Mouse (Mus musculus): ENCODE results near the gene Ifrd2. TPM values are rescaled to one million over a fixed set of nuclear protein-coding genes. Genes with fewer than 3 reads are reported as not detected.

The Ifrd2 gene
- polyA plus RNA-seq, 1 experiment from 2014 or later: 14.4 TPM

GRCm38 (mm10) chr9:107577871-107578270, 9.6 kb upstream of the Ifrd2 start:
- ATAC-seq (ENCODE audit: low FRiP score): no peak
- Histone ChIP-seq H3K4me3 (replicated peaks) (no peak overlapping the region), H3K4me1 (peaks cover 47% of the 10 kb centered on the region), H3K9me3 (replicated peaks) (no peaks in the 10 kb centered on the region), H3K27ac (replicated peaks) (no peak overlapping the region), H3K36me3 (peaks cover 15% of the 10 kb centered on the region), H3K9ac (replicated peaks) (no peak overlapping the region), H3K27me3 (replicated peaks) (no peaks in the 10 kb centered on the region), H3K4me2 (no peak overlapping the region)
- 96% methylated on average over 10 of the region's 10 CpGs for WGBS

GRCm38 (mm10) chr9:107578587-107578986, 8.9 kb upstream of the Ifrd2 start, which contains the start of gene Naa80:
TSS of gene Naa80 (plus strand) at chr9:107578887.
- peaks cover 10% of the 10 kb centered on the region; the same call in 1 of the 2 replicates for H3K36me3 ChIP-seq
- no peak within 1 kb of the TSS for H3K27ac ChIP-seq (replicated peaks)
- no peak for ATAC-seq (ENCODE audit: low FRiP score)
- no peak within 1 kb of the TSS for H3K4me3 ChIP-seq (replicated peaks)
- H3K9ac ChIP-seq (replicated peaks): peak within 1 kb of the TSS; percentile 14; the same call in 1 of the 2 replicates
- WGBS: 77% methylated on average over 3 of the region's 3 CpGs
- peak within 1 kb of the TSS; percentile 94 for H3K4me2 ChIP-seq
- H3K4me1 ChIP-seq: peaks cover 47% of the 10 kb centered on the region
- no peaks in the 10 kb centered on the region for H3K27me3 ChIP-seq (replicated peaks)
- no peaks in the 10 kb centered on the region for H3K9me3 ChIP-seq (replicated peaks)

- Histone ChIP-seq H3K9me3 (replicated peaks) (no peaks in the 10 kb centered on the region), H3K36me3 (peaks cover 6% of the 10 kb centered on the region; the same call in 1 of the 2 replicates), H3K4me1 (peaks cover 47% of the 10 kb centered on the region), H3K9ac (replicated peaks) (0 out of 2 replicates have a peak overlapping the region, but pooled peaks have one; percentile 14), H3K27ac (replicated peaks) (no peak overlapping the region), H3K4me2 (peak overlapping the region; percentile 94), H3K4me3 (replicated peaks) (no peak overlapping the region), H3K27me3 (replicated peaks) (no peaks in the 10 kb centered on the region)
- WGBS: 86% methylated on average over 14 of the region's 14 CpGs
- ATAC-seq (ENCODE audit: low FRiP score): no peak
Measured at GRCm38 (mm10) chr9:107579023-107579900, 8.2 kb upstream of the Ifrd2 start.

- Histone ChIP-seq H3K4me3 (replicated peaks) (peak within 1 kb of the TSS; percentile 58), H3K27me3 (replicated peaks) (no peaks in the 10 kb centered on the region), H3K9ac (replicated peaks) (peak within 1 kb of the TSS; percentile 73), H3K36me3 (no peaks in the 10 kb centered on the region), H3K4me2 (peak within 1 kb of the TSS; percentile 94), H3K9me3 (replicated peaks) (no peaks in the 10 kb centered on the region), H3K27ac (replicated peaks) (peak within 1 kb of the TSS; percentile 85), H3K4me1 (peaks cover 47% of the 10 kb centered on the region)
- WGBS: under 1% methylated on average over 32 of the region's 32 CpGs
- peak; percentile 74 for ATAC-seq (ENCODE audit: low FRiP score)
Measured at GRCm38 (mm10) chr9:107580501-107581317, 6.7 kb upstream of the Ifrd2 start, which contains the start of gene Hyal3. TSS of gene Hyal3 (plus strand) at chr9:107580818.

DNA sequence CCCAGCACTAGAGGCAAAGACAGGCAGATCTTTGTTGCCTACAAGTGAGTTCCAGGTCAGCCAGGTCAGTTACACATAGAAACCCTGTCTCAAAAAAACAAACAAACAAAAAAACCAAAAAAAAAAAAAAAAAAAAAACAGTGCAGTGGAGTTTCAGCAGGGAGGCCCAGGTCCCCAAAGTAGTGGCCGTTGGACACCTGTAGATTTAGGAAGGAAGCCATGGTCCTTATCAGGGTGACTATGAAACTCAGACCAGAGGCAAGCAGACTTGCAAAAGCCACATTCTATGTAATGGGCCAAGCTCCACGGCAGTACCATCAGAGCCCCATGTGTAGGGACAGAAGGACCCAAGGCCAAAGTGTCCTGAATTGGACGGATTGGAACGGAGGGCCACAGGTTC, 5.9 kb upstream of the Ifrd2 start:
- H3K27ac ChIP-seq (replicated peaks): no peak overlapping the region
- H3K4me3 ChIP-seq (replicated peaks): peak overlapping the region; percentile 58
- no peaks in the 10 kb centered on the region for H3K9me3 ChIP-seq (replicated peaks)
- no peaks in the 10 kb centered on the region for H3K36me3 ChIP-seq
- no peaks in the 10 kb centered on the region for H3K27me3 ChIP-seq (replicated peaks)
- no peak overlapping the region for H3K9ac ChIP-seq (replicated peaks)
- no peak for ATAC-seq (ENCODE audit: low FRiP score)
- WGBS: 89% methylated on average over 4 of the region's 4 CpGs
- H3K4me1 ChIP-seq: peaks cover 47% of the 10 kb centered on the region
- peak overlapping the region; percentile 94 for H3K4me2 ChIP-seq

DNA sequence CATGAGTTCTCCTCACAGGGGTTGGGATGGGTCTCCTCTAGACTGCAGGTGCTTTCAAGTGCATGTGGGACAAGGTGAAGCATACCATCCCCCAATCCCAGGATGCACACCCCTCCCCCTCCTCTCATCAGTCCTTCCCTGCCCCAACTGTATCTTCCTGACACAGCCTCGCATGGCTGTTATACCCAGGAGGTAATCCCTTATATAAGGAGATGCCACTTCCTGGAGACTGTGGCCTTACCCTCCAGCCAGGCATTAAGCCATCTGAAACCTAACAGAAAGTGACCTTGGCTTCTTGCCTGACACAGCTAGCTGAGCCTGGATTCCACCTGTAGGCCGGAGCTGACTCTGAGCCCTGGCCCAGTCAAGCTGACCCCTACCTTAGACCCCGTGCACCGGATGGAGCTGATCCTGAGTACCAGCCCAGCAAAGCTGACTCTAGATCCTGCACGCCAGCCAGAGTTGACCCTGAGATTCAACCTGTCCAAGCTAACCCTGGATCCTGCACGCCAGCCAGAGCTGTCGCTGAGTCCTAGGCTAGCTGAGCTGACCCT, 4.9 kb upstream of the Ifrd2 start:
- WGBS: 95% methylated on average over 7 of the region's 7 CpGs

DNA sequence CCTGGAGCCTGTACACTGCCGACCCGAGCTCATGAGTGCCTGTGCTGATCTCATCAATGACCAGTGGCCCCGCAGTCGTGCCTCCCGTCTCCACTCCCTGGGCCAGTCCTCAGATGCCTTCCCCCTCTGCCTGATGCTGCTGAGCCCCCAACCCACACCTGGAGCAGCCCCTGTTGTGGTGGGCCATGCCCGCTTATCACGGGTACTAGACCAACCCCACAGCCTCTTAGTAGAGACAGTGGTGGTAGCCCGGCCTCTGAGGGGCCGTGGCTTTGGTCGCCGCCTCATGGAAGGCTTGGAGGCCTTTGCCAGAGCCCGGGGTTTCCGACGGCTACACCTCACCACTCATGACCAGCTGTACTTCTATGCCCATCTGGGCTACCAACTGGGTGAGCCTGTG, 4.3 kb upstream of the Ifrd2 start:
- Histone ChIP-seq H3K36me3 (no peaks in the 10 kb centered on the region), H3K27me3 (replicated peaks) (no peaks in the 10 kb centered on the region), H3K4me2 (no peak overlapping the region), H3K27ac (replicated peaks) (no peak overlapping the region), H3K4me3 (replicated peaks) (no peak overlapping the region), H3K9me3 (replicated peaks) (no peaks in the 10 kb centered on the region), H3K9ac (replicated peaks) (no peak overlapping the region), H3K4me1 (peaks cover 42% of the 10 kb centered on the region)
- no peak for ATAC-seq (ENCODE audit: low FRiP score)
- 90% methylated on average over 13 of the region's 14 CpGs for WGBS

More for the DNA sequence above, 4.9 kb upstream of the Ifrd2 start:
- ATAC-seq (ENCODE audit: low FRiP score): no peak
- no peaks in the 10 kb centered on the region for H3K9me3 ChIP-seq (replicated peaks)
- H3K36me3 ChIP-seq: no peaks in the 10 kb centered on the region
- peaks cover 42% of the 10 kb centered on the region for H3K4me1 ChIP-seq
- H3K9ac ChIP-seq (replicated peaks): no peak overlapping the region
- H3K4me2 ChIP-seq: no peak overlapping the region
- no peaks in the 10 kb centered on the region for H3K27me3 ChIP-seq (replicated peaks)
- no peak overlapping the region for H3K4me3 ChIP-seq (replicated peaks)
- H3K27ac ChIP-seq (replicated peaks): no peak overlapping the region

DNA sequence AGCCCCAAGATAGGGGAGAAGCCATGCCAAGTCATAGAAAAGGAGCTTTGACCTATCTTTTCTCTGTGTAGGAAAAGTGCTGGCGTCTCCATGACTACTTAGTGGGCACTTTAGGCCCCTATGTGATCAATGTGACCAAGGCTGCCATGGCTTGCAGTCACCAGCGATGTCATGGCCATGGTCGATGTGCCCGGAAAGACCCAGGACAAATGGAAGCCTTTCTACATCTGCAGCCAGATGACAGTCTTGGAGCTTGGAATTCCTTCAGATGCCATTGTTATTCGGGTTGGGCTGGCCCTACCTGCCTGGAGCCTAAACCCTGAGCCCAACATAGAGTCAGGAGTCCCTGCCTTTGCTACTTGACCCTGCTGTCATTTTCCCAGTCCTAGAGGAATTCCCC, 938 bp upstream of the Ifrd2 start:
- no peak overlapping the region for H3K4me3 ChIP-seq (replicated peaks)
- H3K9me3 ChIP-seq (replicated peaks): no peaks in the 10 kb centered on the region
- peaks cover 13% of the 10 kb centered on the region for H3K36me3 ChIP-seq
- ATAC-seq (ENCODE audit: low FRiP score): no peak
- no peak overlapping the region for H3K4me2 ChIP-seq
- H3K4me1 ChIP-seq: peaks cover 27% of the 10 kb centered on the region
- no peak overlapping the region for H3K27ac ChIP-seq (replicated peaks)
- 91% methylated on average over 5 of the region's 5 CpGs for WGBS
- no peaks in the 10 kb centered on the region for H3K27me3 ChIP-seq (replicated peaks)
- no peak overlapping the region for H3K9ac ChIP-seq (replicated peaks)

- peaks cover 17% of the 10 kb centered on the region for H3K4me1 ChIP-seq
- peak overlapping the region; percentile 75 for H3K4me2 ChIP-seq
- peak; percentile 45 for ATAC-seq (ENCODE audit: low FRiP score)
- H3K9ac ChIP-seq (replicated peaks): peak overlapping the region; percentile 65
- no peaks in the 10 kb centered on the region for H3K27me3 ChIP-seq (replicated peaks)
- H3K9me3 ChIP-seq (replicated peaks): no peaks in the 10 kb centered on the region
- H3K27ac ChIP-seq (replicated peaks): peak overlapping the region; percentile 72
- peaks cover 25% of the 10 kb centered on the region for H3K36me3 ChIP-seq
- WGBS: 5% methylated on average over 33 of the region's 33 CpGs
- H3K4me3 ChIP-seq (replicated peaks): peak overlapping the region; percentile 84
Measured at GRCm38 (mm10) chr9:107587833-107588639, 594 bp downstream of the Ifrd2 start.

DNA sequence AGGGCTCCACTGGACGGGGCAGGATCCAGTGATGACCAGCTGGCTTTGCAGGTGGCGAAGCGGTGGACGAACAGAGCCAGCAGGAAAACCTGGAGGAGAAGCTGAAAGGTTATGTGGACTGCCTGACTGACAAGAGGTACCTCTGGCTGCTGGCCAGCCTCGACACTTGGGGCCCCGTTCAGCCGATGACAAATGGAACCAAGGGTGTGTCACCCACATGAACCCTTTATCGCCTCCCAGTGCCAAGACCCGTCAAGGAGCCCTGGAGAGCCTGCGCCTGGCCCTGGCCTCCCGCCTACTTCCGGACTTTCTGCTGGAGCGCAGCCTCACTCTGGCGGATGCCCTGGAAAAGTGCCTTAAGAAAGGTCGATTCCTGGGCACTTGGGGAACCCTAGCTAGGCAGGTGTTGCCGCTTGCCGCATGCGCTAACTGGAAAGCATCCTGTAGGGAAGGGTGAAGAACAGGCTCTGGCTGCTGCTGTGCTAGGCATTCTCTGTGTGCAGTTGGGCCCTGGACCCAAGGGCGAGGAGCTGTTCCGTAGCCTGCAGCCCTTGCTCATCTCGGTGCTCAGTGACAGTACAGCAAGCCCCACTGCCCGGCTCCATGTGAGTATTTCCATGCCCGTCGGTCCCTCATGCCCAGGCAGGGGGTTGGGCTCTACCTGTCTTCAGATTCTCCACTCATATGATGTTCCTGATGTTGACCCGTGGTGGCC, 2.8 kb downstream of the Ifrd2 start:
- H3K4me1 ChIP-seq: peaks cover 18% of the 10 kb centered on the region
- no peak overlapping the region for H3K4me3 ChIP-seq (replicated peaks)
- no peak overlapping the region for H3K27ac ChIP-seq (replicated peaks)
- WGBS: 93% methylated on average over 25 of the region's 25 CpGs
- H3K4me2 ChIP-seq: no peak overlapping the region
- H3K36me3 ChIP-seq: peaks cover 33% of the 10 kb centered on the region
- no peak overlapping the region for H3K9ac ChIP-seq (replicated peaks)
- H3K27me3 ChIP-seq (replicated peaks): no peaks in the 10 kb centered on the region
- ATAC-seq (ENCODE audit: low FRiP score): no peak
- H3K9me3 ChIP-seq (replicated peaks): no peaks in the 10 kb centered on the region

All from neural tube, embryonic 15.5 days (tissue).